8 mouse cellular contexts compared by ENCODE assay signal in the genomic region with DNA sequence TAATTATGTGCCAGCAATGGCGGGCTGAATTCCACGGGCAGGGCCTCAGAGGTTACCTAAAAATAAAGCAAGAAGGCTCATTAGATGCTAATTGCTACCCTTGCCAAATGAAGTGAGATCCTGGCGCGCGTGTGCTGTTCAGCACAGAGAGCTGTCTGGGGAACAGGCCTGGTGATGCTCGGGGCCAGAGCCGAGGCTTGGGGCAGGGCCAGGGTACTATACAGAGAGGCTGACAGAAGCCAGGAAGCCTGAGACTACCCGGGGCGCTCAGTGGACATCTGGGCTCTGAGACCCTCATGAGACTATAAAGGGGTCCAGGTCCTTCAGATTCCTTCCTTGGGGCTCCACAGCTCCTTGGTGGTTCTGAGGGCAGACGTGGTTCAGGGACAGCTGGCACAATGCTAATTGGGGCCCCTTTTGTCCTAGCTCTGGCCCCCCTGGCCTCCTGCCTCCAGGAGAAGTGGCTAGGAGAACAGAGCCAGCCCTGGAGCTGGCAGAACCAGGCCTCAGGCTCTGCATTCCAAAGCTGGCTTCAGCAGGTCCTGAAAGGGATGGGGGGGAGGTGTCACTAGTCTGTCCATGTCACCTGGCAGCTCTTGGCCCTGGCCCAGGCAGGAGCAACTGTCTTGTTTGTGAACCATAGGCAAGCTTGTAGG.
DNase-seq lines count a peak whose midpoint lies in the region; ATAC-seq lines count a peak whose summit lies in the region.

No protein-coding gene starts in this region.

- 41% methylated on average over 10 of the region's 10 CpGs for WGBS in heart, embryonic 11.5 days (ENCODE audit: insufficient replicate concordance)
- WGBS in forebrain, embryonic 11.5 days = 11% methylated on average over 10 of the region's 10 CpGs
- WGBS in neural tube, embryonic 14.5 days = 5% methylated on average over 10 of the region's 10 CpGs

- H3K4me2 ChIP-seq in heart, embryonic 11.5 days = no peak overlapping the region
- peak overlapping the region; percentile 18; the same call in 1 of the 2 replicates for H3K4me2 ChIP-seq in forebrain, embryonic 11.5 days (ENCODE audit: low read depth, low read length, severe bottlenecking)
- H3K4me2 ChIP-seq in neural tube, embryonic 14.5 days (ENCODE audit: low read depth, low read length) = no peak overlapping the region

- no peak overlapping the region for H3K4me3 ChIP-seq in heart, embryonic 11.5 days (ENCODE audit: low read depth, low read length)
- H3K4me3 ChIP-seq in forebrain, embryonic 11.5 days (ENCODE audit: low read depth, low read length) = no peak overlapping the region
- no peak overlapping the region for H3K4me3 ChIP-seq in neural tube, embryonic 14.5 days (ENCODE audit: low read depth, low read length)

- peak; percentile 96 for DNase-seq in heart, adult 11 months
- DNase-seq in forebrain, embryonic 11.5 days (ENCODE audit: low spot score) = peak; percentile 79
- peak; percentile 52 for DNase-seq in heart, postnatal 4 days
- DNase-seq in left cerebral cortex, postnatal 25 days (ENCODE audit: low spot score in 2 of 2) = peak; percentile 35 to 47
- no peak for DNase-seq in adrenal gland, postnatal 36 days
- no peak for DNase-seq in kidney, adult 8-10 months

- intact Hi-C loops in left cerebral cortex, postnatal 25 days (cut with DNase I) = no loop called here

- H3K36me3 ChIP-seq in heart, embryonic 11.5 days (ENCODE audit: control insufficient read depth, insufficient read depth, low read length) = no peaks in the 10 kb centered on the region
- H3K36me3 ChIP-seq in forebrain, embryonic 11.5 days (ENCODE audit: control insufficient read depth, insufficient read depth, low read length) = no peaks in the 10 kb centered on the region
- no peaks in the 10 kb centered on the region for H3K36me3 ChIP-seq in neural tube, embryonic 14.5 days (ENCODE audit: control insufficient read depth, insufficient read depth, low read length)

- H3K9me3 ChIP-seq in heart, embryonic 11.5 days (replicated peaks; ENCODE audit: control insufficient read depth, low read length) = peaks cover 1% of the 10 kb centered on the region; the same call in 1 of the 2 replicates
- no peaks in the 10 kb centered on the region; the same call in 1 of the 2 replicates for H3K9me3 ChIP-seq in forebrain, embryonic 11.5 days (ENCODE audit: control insufficient read depth, low read length)
- H3K9me3 ChIP-seq in neural tube, embryonic 14.5 days (ENCODE audit: control insufficient read depth, low read length) = no peaks in the 10 kb centered on the region

- H3K27me3 ChIP-seq in heart, embryonic 11.5 days (ENCODE audit: control insufficient read depth, insufficient read depth, low read length) = no peaks in the 10 kb centered on the region
- H3K27me3 ChIP-seq in forebrain, embryonic 11.5 days (ENCODE audit: control insufficient read depth, insufficient read depth, low read length) = peaks cover 15% of the 10 kb centered on the region
- no peaks in the 10 kb centered on the region for H3K27me3 ChIP-seq in neural tube, embryonic 14.5 days (ENCODE audit: control insufficient read depth, insufficient read depth, low read length)

- ATAC-seq in heart, embryonic 11.5 days (replicated peaks; ENCODE audit: insufficient number of reproducible peaks, low FRiP score, low TSS enrichment) = no peak
- ATAC-seq in forebrain, embryonic 11.5 days (replicated peaks; ENCODE audit: low FRiP score) = peak; percentile 79
- ATAC-seq in neural tube, embryonic 14.5 days (ENCODE audit: low read depth) = peak; percentile 63; the same call in 1 of the 2 replicates

- H3K27ac ChIP-seq in heart, embryonic 11.5 days (ENCODE audit: low read depth, low read length) = no peak overlapping the region
- H3K27ac ChIP-seq in forebrain, embryonic 11.5 days (ENCODE audit: low read depth, low read length) = peak overlapping the region; percentile 70
- peak overlapping the region; percentile 58; the same call in 1 of the 2 replicates for H3K27ac ChIP-seq in neural tube, embryonic 14.5 days (ENCODE audit: low read depth, low read length)

- no peak overlapping the region for H3K9ac ChIP-seq in heart, embryonic 11.5 days (ENCODE audit: low read depth, low read length)
- peak overlapping the region; percentile 27 for H3K9ac ChIP-seq in forebrain, embryonic 11.5 days (ENCODE audit: low read length)
- no peak overlapping the region for H3K9ac ChIP-seq in neural tube, embryonic 14.5 days (replicated peaks; ENCODE audit: low read depth, low read length)

- 0 out of 2 replicates have a peak, but pooled peaks cover 2% of the 10 kb centered on the region for H3K4me1 ChIP-seq in heart, embryonic 11.5 days (ENCODE audit: control insufficient read depth, insufficient read depth, low read length)
- peaks cover 19% of the 10 kb centered on the region for H3K4me1 ChIP-seq in forebrain, embryonic 11.5 days (replicated peaks; ENCODE audit: control insufficient read depth, insufficient read depth, low read length)
- peaks cover 21% of the 10 kb centered on the region for H3K4me1 ChIP-seq in neural tube, embryonic 14.5 days (ENCODE audit: control insufficient read depth, insufficient read depth, low read length)

Comparison
In these comparisons a context has a peak if more than half of its experiments do, and no peak if none do; other contexts are left out.
1. DNase-seq: peak in heart, adult 11 months (single experiment), forebrain, embryonic 11.5 days (single experiment), heart, postnatal 4 days (single experiment) and left cerebral cortex, postnatal 25 days (2 of 2); none in adrenal gland, postnatal 36 days (0 of 2) and kidney, adult 8-10 months (0 of 2).